Mouse (Mus musculus): ENCODE data around the gene Vapa.

DNA sequence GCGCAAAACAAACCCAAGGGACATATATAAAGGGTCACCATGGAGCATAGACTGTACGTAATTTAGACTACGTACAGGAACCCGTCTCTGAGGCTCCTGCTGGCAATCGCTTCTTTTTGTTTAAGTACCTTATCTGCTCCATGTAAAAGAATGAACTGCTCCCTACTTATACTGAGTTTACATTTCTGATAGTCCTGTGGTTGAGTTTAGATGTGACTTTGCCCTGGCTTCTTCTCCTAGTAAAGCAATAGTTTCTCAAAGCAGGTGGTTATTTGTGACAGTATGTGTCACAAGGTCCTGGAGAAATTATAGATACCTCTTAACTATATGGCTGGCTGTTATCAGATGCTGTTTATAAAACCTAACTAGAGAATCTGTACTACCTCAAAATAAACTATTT lies 31.9 kb downstream of the Vapa start:
- TF ChIP-seq POLR2A (IDR thresholded peaks at IDR 0.05; ENCODE audit: borderline replicate concordance, extremely low read depth, low read depth, low read length), result no peak
- TF ChIP-seq CTCF (IDR thresholded peaks at IDR 0.05; ENCODE audit: insufficient read depth, low read length), result no peak

Measured in lung, adult 2 months (tissue).